Mouse (Mus musculus): Measurements from ENCODE around the gene Gcnt4. TPM values are rescaled to one million over a fixed set of nuclear protein-coding genes. Genes with fewer than 3 reads are reported as not detected.

The Gcnt4 gene
- polyA plus RNA-seq (2017; shearing (Covaris generic)) = not detected

GRCm38 (mm10) chr13:96923999-96924961 is at the start of gene Gcnt4:
Gene Gcnt4, plus strand, starts transcription at chr13:96924689.

Other genes with a start within 250 kb of the Gcnt4 start
- gene Ankrd31, start 176.4 kb upstream of the Gcnt4 start, polyA plus RNA-seq (2017; shearing (Covaris generic)) = not detected
- gene 1700029F12Rik, start 109.7 kb downstream of the Gcnt4 start, polyA plus RNA-seq (2017; shearing (Covaris generic)) = not detected
- 0.12 TPM for gene Fam169a, start 142.6 kb downstream of the Gcnt4 start, polyA plus RNA-seq (2017; shearing (Covaris generic))
- gene Gm6169, start 174.5 kb downstream of the Gcnt4 start, polyA plus RNA-seq (2017; shearing (Covaris generic)) = not detected
- gene Gfm2, start 213.2 kb downstream of the Gcnt4 start, polyA plus RNA-seq (2017; shearing (Covaris generic)) = 26.2 TPM
- gene Nsa2, start 213.2 kb downstream of the Gcnt4 start, polyA plus RNA-seq (2017; shearing (Covaris generic)) = 80.1 TPM

All from effector memory CD4-positive, alpha-beta T cell, adult 5 months (primary cell).